Mouse (Mus musculus) duodenum, adult 2 months (tissue): Measurements from ENCODE around the gene Wif1. TPM values are rescaled to one million over a fixed set of nuclear protein-coding genes. Genes with fewer than 3 reads are reported as not detected.

Experiments
- polyA plus RNA-seq: library from polyadenylated mRNA; depleted of rRNA; stranded (reverse); fragments of >200 nt; gene quantifications from 2 replicates; pipeline ENCODE4 v1.2.3, GENCODE M21; 2012; ENCODE audit warnings: low replicate concordance; rRNA removed

Wif1 gene
- 0.28 and 0.84 TPM in 2 replicates for polyA plus RNA-seq

DNA sequence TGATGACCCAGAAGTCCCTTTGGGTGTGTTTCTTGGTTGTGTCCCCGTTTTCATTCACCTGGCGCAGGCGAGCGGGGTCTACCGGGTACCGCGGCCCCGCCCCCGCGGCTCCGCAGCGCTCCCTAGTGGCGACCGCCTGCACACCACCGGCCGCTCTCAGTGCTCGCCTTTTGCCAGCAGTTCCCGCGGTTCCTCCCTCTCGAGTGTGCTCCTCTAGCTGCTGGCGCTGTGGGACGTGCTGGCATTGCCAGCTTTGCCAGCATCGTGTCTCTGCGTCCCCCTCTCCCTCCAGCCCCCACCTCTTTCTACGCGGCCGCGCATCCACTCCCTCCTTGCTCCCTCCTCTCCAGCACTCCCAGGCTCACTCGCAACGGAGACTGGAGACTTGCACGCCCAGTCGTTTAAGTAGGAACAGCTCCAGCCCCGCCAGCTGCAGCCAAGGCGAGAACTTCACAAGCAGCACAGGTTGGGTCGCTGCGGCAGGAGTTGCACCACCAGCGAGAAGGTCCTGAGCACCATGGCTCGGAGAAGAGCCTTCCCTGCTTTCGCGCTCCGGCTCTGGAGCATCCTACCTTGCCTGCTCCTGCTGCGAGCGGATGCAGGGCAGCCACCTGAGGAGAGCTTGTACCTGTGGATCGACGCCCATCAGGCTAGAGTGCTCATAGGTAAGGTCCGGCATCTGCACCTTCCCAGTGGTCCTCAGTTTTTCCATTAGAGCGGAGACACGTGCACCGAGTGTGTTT is at the start of gene Wif1:
Gene Wif1 (plus strand): TSS at position 135 of the 743 bp plus-strand sequence.

Other genes with a start within 250 kb of the Wif1 start
- 2.8 and 5.5 TPM in 2 replicates for gene Msrb3, start 134.9 kb upstream of the Wif1 start, polyA plus RNA-seq
- 2.2 and 3.6 TPM in 2 replicates for gene Lemd3, start 54.6 kb upstream of the Wif1 start, polyA plus RNA-seq